Mouse (Mus musculus) hindbrain, embryonic 12.5 days (tissue): ENCODE results near the gene Elmo2. TPM values are rescaled to one million over a fixed set of nuclear protein-coding genes. Genes with fewer than 3 reads are reported as not detected.

ENCODE experiments used
- ATAC-seq: fragments of 200-750 bp; cut with Nextera tagmentation; 2 replicates; pipeline ENCODE4 v1.8.0; 2017; ENCODE audit warnings: moderate TSS enrichment; ENCODE audit not compliant: low FRiP score
- H3K27ac ChIP-seq: fragments of 300-500 bp; sonication (generic); 2 replicates; pipeline ENCODE4 v1.5.1; 2016; ENCODE audit warnings: mild to moderate bottlenecking
- H3K27me3 ChIP-seq: fragments of 300-500 bp; sonication (generic); 2 replicates; pipeline ENCODE4 v1.6.1; 2016; ENCODE audit warnings: mild to moderate bottlenecking
- H3K36me3 ChIP-seq: fragments of 300-500 bp; sonication (generic); 2 replicates; pipeline ENCODE4 v1.6.1; 2016; ENCODE audit warnings: mild to moderate bottlenecking
- H3K4me1 ChIP-seq: fragments of 300-500 bp; sonication (generic); 2 replicates; pipeline ENCODE4 v1.6.1; 2016
- H3K4me2 ChIP-seq: fragments of 300-500 bp; sonication (generic); replicated peaks from 2 replicates; pipeline ENCODE4 v1.6.1; 2016; ENCODE audit warnings: mild to moderate bottlenecking
- H3K4me3 ChIP-seq: fragments of 300-500 bp; sonication (generic); 2 replicates; pipeline ENCODE4 v1.5.1; 2016; ENCODE audit warnings: mild to moderate bottlenecking
- H3K9ac ChIP-seq: fragments of 300-500 bp; sonication (generic); 2 replicates; pipeline ENCODE4 v1.6.1; 2016; ENCODE audit warnings: mild to moderate bottlenecking, moderate library complexity
- H3K9me3 ChIP-seq: fragments of 300-500 bp; sonication (generic); replicated peaks from 2 replicates; pipeline ENCODE4 v1.6.1; 2016; ENCODE audit warnings: mild to moderate bottlenecking
- WGBS: fragments of 180-500 bp; shearing (Covaris S2); methylation state at CpG from one replicate; pipeline ENCODE4 v1.1.7; 2016; 5-methylcytosine and 5-hydroxymethylcytosine counted together
- polyA plus RNA-seq: library from polyadenylated mRNA; unstranded; fragments of >200 nt; fragmentation: Nextera tagmentation; extraction: Ambion mirVana; gene quantifications from 2 replicates; pipeline ENCODE4 v1.2.1, GENCODE M21; 2016

The Elmo2 gene
- polyA plus RNA-seq = 88.8 TPM in 2 replicates

DNA sequence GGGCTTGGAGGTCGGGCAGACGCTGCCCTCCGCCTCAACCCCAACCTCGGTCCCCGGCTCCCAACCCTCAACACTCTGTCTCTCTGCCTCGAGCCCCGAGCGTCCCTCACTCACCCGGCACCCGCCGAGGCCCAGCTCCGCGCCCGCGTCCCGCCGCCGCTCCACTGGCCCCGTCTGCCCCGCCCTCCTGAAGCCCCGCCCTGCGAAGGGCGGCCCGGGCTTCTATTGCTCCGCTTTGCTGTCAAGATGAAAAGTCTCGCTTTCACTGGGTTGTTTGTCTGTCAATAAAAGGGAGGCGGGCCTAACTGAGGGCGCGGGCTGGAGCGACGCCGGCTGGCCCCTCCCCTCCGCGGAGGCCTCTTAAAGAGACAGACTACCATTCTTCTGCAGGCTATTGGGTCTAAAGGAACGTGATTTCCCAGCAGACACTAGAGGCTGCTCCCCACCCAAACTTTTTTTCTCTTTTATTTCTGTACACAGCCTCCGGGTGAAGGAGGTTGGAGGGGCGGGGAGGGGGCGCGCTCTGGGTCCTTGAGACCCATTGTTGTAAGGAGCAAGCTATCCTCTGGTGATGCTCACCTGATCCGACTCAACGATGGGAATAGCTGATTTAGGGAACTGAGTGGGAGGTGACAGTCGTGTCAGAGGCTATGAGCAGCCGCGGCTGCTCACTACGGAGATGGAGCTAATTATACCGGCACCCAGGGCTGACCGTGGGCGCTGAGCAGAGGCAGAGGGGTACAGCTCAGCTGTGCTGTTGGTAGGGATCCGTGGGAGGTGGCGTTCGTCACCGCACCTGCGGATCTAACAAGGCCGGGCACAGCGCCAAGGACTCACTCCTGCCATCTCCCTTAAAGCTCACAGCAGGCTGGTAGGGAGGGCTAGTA is at the start of gene Elmo2:
Elmo2 (minus strand) TSS at position 176 of the 887 bp plus-strand sequence.
- under 1% methylated on average over 52 of the region's 55 CpGs for WGBS
- H3K27ac ChIP-seq = peak within 1 kb of the TSS; percentile 90
- H3K36me3 ChIP-seq = no peaks in the 10 kb centered on the region
- H3K4me3 ChIP-seq = peak within 1 kb of the TSS; percentile 88
- H3K27me3 ChIP-seq = no peaks in the 10 kb centered on the region; the same call in none of the 2 replicates
- no peaks in the 10 kb centered on the region for H3K9me3 ChIP-seq
- peak within 1 kb of the TSS; percentile 92 for H3K4me2 ChIP-seq
- H3K4me1 ChIP-seq = peaks cover 48% of the 10 kb centered on the region
- peak; percentile 98 for ATAC-seq
- peak within 1 kb of the TSS; percentile 93 for H3K9ac ChIP-seq

DNA sequence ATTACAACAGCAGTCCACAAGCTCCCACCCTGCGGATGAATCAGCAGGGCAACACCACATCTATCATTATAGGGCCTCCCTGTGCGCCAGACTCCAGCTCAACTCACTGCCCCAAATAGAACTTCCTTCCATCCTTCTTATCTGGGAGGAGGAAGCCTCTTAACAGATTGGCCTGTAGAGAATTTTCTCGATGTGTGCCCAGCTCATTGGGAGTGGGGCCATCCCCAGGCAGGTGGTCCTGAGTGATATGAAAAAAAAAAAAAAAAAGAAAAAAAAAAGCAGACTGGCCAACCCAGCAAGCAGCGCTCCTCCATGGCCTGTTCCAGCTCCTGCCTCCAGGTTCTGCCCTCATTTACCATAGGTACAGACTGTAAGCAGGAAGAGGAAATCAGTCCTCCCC is 49.7 kb upstream of the Elmo2 start:
- peaks cover 64% of the 10 kb centered on the region for H3K36me3 ChIP-seq
- ATAC-seq = no peak

DNA sequence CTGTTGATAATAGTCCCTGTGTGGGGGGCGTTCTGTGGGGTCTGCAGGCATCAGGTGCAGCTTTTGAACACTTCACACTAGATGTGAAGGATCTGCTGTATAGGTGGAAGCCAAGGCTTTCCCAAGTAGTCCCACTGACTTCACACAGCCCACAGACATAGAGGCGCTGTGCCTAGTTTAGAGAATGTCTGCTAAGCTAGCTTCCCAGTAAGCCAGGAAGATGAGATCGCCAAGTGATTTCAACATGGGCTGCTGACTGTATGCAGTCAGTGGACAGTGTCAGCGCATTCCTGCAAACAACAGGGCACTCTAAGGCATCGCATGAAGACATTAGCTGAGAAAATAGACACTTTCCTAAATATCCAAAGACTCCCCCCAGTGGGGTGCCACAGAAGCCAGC is 49.2 kb upstream of the Elmo2 start:
- WGBS = 84% methylated on average over 5 of the region's 5 CpGs
- no peak overlapping the region for H3K4me2 ChIP-seq
- H3K4me1 ChIP-seq = peaks cover 11% of the 10 kb centered on the region
- no peak overlapping the region for H3K9ac ChIP-seq
- H3K9me3 ChIP-seq = peaks cover 2% of the 10 kb centered on the region; the same call in 1 of the 2 replicates
- no peak overlapping the region for H3K4me3 ChIP-seq
- no peak overlapping the region for H3K27ac ChIP-seq
- peaks cover 59% of the 10 kb centered on the region for H3K36me3 ChIP-seq
- no peak for ATAC-seq
- no peaks in the 10 kb centered on the region for H3K27me3 ChIP-seq

More for the DNA sequence above, 49.7 kb upstream of the Elmo2 start:
- Histone ChIP-seq H3K4me1 (peaks cover 11% of the 10 kb centered on the region), H3K9me3 (peaks cover 7% of the 10 kb centered on the region), H3K4me2 (no peak overlapping the region), H3K4me3 (no peak overlapping the region), H3K27me3 (no peaks in the 10 kb centered on the region), H3K27ac (no peak overlapping the region), H3K9ac (no peak overlapping the region)
- 86% methylated on average over 4 of the region's 4 CpGs for WGBS

DNA sequence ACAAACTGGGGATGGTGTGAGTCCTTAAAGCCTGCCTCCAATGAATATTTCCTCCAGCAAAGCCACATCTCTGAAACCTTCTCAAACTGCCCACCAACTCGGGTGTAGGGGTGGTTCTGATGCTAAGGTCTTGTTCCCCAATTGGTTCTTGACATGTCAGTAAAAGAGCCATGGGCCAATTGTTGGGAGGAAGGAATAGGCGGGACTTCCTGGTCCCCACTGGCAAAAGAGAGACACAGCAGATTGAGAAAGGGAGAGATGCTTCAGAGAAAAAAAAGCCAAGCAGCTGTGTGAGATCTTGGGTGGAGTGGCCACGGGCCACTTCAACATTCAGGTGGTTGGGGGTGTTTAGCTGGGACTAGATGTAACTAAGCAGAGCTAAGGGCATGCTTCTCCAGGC is 44.8 kb upstream of the Elmo2 start:
- Histone ChIP-seq H3K27me3 (no peaks in the 10 kb centered on the region), H3K4me1 (peaks cover 22% of the 10 kb centered on the region), H3K4me3 (no peak overlapping the region), H3K9me3 (no peaks in the 10 kb centered on the region; the same call in 1 of the 2 replicates), H3K36me3 (peaks cover 17% of the 10 kb centered on the region), H3K4me2 (0 out of 2 replicates have a peak overlapping the region, but pooled peaks have one; percentile 25), H3K9ac (no peak overlapping the region), H3K27ac (peak overlapping the region; percentile 12; the same call in 1 of the 2 replicates)
- 26% methylated on average over 3 of the region's 3 CpGs for WGBS
- ATAC-seq = no peak

DNA sequence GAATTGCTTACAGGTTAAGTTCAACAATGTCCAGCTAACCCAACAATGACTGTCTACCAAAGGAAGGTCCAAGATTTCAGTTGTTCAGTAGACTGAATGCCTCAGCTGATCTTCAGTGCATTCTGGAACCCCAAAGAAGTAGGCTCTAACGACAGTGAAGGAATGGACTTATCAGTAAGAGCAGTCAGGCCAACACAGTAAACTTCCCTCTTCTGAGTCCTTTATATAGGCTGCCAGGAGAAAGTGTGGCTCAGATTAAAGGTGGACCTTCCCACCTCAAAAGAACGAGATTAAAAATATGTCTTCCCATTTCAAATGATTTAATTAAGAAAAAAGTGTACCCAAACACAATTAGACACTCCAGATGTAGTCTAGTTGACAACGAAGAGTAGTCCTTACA is 44.1 kb upstream of the Elmo2 start:
- 73% methylated on average over 3 of the region's 3 CpGs for WGBS
- no peak overlapping the region for H3K9ac ChIP-seq
- no peaks in the 10 kb centered on the region; the same call in 1 of the 2 replicates for H3K9me3 ChIP-seq
- H3K4me2 ChIP-seq = no peak overlapping the region
- ATAC-seq = no peak
- H3K27ac ChIP-seq = no peak overlapping the region
- H3K36me3 ChIP-seq = peaks cover 12% of the 10 kb centered on the region
- H3K4me3 ChIP-seq = no peak overlapping the region
- H3K4me1 ChIP-seq = peaks cover 22% of the 10 kb centered on the region
- no peaks in the 10 kb centered on the region for H3K27me3 ChIP-seq

DNA sequence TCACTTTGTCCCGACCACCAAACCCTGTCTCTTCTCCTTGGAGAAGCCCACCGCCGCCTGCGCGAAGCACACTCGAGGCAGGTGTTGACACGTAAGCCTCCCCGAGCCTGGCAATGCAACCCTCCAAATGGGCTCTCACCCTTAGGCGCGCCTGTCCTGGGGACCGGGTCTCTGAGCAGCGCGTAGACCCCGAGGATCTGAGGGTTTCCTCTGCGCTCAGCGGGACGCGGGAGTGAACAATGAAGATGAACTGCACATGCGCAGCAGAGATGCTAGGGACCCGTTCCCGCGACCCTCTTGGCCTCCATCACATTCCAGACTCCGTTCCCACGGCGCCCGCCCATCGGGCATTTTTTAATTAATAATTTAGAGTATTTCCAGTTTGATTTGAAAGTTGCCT is 42.2 kb upstream of the Elmo2 start, which contains the start of gene Zfp663:
Zfp663 (minus strand) TSS at position 234 of the 400 bp plus-strand sequence.
- WGBS = under 1% methylated on average over 27 of the region's 27 CpGs
- Histone ChIP-seq H3K4me3 (peak within 1 kb of the TSS; percentile 50), H3K9ac (peak within 1 kb of the TSS; percentile 81), H3K27me3 (0 out of 2 replicates have a peak, but pooled peaks cover 2% of the 10 kb centered on the region), H3K27ac (peak within 1 kb of the TSS; percentile 87), H3K4me1 (peaks cover 31% of the 10 kb centered on the region), H3K36me3 (no peaks in the 10 kb centered on the region), H3K9me3 (no peaks in the 10 kb centered on the region), H3K4me2 (peak within 1 kb of the TSS; percentile 76)
- peak; percentile 75 for ATAC-seq

DNA sequence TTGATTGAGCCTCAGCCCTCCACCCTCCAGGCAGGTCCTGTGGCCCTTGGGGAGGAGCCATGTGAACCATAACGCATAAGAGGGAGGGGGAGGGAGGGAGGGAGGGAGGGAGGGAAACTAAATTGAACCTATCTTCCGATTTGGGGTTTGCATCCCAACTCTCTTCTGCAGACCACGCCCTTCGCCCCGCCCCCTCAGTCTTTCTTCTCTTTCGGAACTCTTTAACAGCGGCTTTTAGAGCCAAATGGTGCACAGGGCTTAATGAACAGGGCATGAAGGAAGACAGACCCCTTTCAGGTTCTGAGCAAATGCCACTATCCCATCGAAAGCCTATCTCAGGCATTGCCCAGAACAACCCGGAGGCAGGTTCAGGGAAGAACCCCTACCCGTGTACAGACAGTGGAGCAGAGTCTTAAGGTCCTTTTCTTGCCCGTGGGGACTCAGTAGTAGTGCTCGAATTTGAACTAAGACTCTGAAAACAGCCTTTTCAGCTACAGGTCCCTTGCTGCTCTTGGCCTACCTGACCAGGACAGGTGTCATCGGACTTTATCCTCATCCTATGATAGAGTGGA is 41.7 kb upstream of the Elmo2 start:
- Histone ChIP-seq H3K9me3 (0 out of 2 replicates have a peak, but pooled peaks cover 3% of the 10 kb centered on the region), H3K36me3 (no peaks in the 10 kb centered on the region), H3K4me2 (peak overlapping the region; percentile 76), H3K27ac (peak overlapping the region; percentile 87), H3K27me3 (0 out of 2 replicates have a peak, but pooled peaks cover 4% of the 10 kb centered on the region), H3K4me1 (peaks cover 31% of the 10 kb centered on the region), H3K4me3 (peak overlapping the region; percentile 50), H3K9ac (peak overlapping the region; percentile 81)
- under 1% methylated on average over 13 of the region's 13 CpGs for WGBS
- peak; percentile 31; the same call in 1 of the 2 replicates for ATAC-seq

DNA sequence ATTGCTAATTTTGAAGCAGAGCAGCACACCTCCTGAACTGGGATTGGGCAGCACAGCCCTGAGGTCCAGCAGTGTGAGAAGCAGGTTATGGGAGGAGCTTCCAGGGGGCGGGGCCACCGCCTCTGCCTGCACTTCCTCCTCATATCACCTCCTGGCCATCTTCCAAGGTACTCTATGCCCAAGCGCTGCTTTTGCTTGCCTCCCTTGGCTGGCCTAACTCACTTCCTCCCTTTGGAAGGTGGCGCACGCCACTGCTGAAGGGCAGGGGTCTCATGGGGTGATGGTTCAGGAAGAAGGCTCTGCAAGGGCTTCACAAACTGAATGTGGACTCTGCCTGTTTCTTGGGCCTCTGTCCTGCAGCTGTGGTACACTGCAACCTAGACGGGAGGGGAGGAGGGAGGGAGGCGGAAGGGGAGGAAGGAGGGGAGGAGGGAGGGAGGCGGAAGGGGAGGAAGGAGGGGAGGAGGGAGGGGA is 40.8 kb upstream of the Elmo2 start:
- Histone ChIP-seq H3K4me3 (peak overlapping the region; percentile 50; the same call in 1 of the 2 replicates), H3K4me1 (peaks cover 31% of the 10 kb centered on the region), H3K36me3 (no peaks in the 10 kb centered on the region), H3K4me2 (peak overlapping the region; percentile 76), H3K9me3 (0 out of 2 replicates have a peak, but pooled peaks cover 3% of the 10 kb centered on the region), H3K27me3 (0 out of 2 replicates have a peak, but pooled peaks cover 4% of the 10 kb centered on the region), H3K9ac (no peak overlapping the region), H3K27ac (no peak overlapping the region)
- no peak for ATAC-seq
- 13% methylated on average over 5 of the region's 8 CpGs for WGBS

DNA sequence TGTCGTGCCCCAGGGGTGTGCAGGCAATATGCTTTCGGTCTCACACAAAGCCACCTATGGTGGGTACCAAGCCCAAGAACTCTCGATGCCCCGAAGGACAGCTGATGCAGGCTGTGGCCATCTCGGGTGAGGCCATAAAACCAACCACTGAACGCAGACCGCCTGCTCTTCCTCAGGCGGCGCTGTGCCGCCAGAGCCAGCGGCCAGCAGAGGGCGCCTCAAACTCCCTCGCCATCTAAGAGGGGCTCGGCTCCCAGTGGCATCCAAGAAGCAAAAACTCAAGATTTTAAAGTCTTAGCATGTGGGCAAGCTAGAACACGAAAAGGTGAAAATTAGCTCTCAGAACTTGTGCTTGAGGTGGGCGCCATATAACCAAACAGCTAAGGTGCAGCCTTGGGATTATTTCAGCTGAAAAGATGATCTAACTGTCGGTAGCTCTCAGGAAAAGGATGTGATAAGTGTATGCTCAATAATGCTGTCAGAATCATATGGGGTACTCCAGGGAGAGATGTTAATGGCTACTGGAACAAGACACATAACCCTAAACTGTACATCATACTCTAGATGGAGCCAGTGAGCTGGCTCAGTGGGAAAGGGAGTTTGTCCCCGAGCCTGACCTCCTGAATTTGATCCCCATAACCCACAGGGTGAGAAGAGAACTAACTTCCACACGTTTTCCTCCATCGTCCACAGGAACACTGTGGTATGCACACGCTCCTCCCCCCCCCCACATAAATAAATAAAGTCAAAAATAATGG is 38.2 kb upstream of the Elmo2 start:
- WGBS = 13% methylated on average over 21 of the region's 21 CpGs
- Histone ChIP-seq H3K4me1 (peaks cover 31% of the 10 kb centered on the region), H3K9me3 (0 out of 2 replicates have a peak, but pooled peaks cover 3% of the 10 kb centered on the region), H3K4me2 (peak overlapping the region; percentile 13; the same call in 1 of the 2 replicates), H3K36me3 (no peaks in the 10 kb centered on the region), H3K27me3 (0 out of 2 replicates have a peak, but pooled peaks cover 6% of the 10 kb centered on the region), H3K9ac (0 out of 2 replicates have a peak overlapping the region, but pooled peaks have one; percentile 33), H3K4me3 (no peak overlapping the region), H3K27ac (no peak overlapping the region)
- no peak for ATAC-seq

DNA sequence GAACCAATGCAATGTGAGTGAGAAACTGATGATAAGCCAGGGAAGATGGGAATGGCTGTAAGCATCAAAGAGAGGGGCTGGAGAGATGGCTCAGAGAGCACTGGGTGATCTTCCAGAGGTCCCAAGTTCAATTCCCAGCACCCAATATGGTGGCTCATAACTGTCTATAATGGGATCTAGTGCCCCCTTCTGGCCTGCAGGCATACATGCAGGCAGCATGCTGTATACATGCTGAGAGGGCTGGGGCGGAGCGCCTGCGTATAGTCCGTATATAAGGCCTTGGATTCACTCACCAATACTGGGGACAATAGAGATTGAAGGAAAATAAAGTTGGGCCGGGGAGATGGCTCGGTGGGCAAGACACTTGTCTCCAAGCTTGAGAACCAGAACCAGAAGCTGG is 37.0 kb upstream of the Elmo2 start:
- ATAC-seq = no peak
- H3K9ac ChIP-seq = no peak overlapping the region
- H3K4me1 ChIP-seq = peaks cover 25% of the 10 kb centered on the region
- no peak overlapping the region for H3K27ac ChIP-seq
- H3K36me3 ChIP-seq = no peaks in the 10 kb centered on the region
- H3K4me3 ChIP-seq = no peak overlapping the region
- WGBS = 84% methylated on average over 6 of the region's 6 CpGs
- H3K9me3 ChIP-seq = 0 out of 2 replicates have a peak, but pooled peaks cover 3% of the 10 kb centered on the region
- no peak overlapping the region for H3K4me2 ChIP-seq
- 0 out of 2 replicates have a peak, but pooled peaks cover 6% of the 10 kb centered on the region for H3K27me3 ChIP-seq

DNA sequence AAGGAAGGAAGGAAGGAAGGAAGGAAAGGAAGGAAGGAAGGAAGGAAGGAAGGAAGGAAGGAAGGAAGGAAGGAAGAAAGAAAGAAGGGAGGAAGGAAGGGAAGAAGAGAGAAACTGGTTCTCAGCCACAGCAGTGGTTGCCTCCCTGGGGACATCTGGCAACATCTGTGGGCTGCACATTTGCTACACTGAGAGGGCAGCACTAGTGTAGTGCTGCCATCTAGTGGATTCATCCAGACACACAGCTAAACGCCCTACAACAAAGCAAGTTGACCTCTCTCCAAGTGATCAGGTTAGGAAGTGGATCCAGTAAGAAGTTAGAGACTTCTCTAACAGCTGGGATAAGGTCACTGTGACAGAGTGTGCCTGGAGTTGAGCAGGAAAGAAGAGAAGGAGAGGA is 34.6 kb upstream of the Elmo2 start:
- Histone ChIP-seq H3K27me3 (0 out of 2 replicates have a peak, but pooled peaks cover 6% of the 10 kb centered on the region), H3K4me2 (no peak overlapping the region), H3K9me3 (0 out of 2 replicates have a peak, but pooled peaks cover 3% of the 10 kb centered on the region), H3K36me3 (0 out of 2 replicates have a peak, but pooled peaks cover under 1% of the 10 kb centered on the region), H3K4me3 (no peak overlapping the region), H3K27ac (no peak overlapping the region), H3K9ac (no peak overlapping the region), H3K4me1 (peaks cover 8% of the 10 kb centered on the region; the same call in 1 of the 2 replicates)
- WGBS = 0% methylated on average over 1 of the region's 1 CpGs
- 0 out of 2 replicates have a peak, but pooled peaks have one; percentile 43 for ATAC-seq
